ENCODE assay signal across 24 mouse cellular contexts in genomic region chr6:100480525-100480924, GRCm38 (mm10).
DNase-seq lines count a peak whose midpoint lies in the region; ATAC-seq lines count a peak whose summit lies in the region.
"Had no signal": no experiment of that assay in that cellular context is flagged by ENCODE, and none has a peak within 500 bp of the region (broad histone marks: within the 10 kb centered on the region; RNA-seq: fewer than 3 reads in every experiment).

No protein-coding gene starts in this region.

- no peak overlapping the region for H3K4me3 ChIP-seq in heart, embryonic 15.5 days
- no peak overlapping the region for H3K4me3 ChIP-seq in forebrain, embryonic 15.5 days
- no peak overlapping the region for H3K4me3 ChIP-seq in forebrain, embryonic 11.5 days (ENCODE audit: low read depth, low read length)
- H3K4me3 ChIP-seq: embryonic facial prominence, embryonic 13.5 days; forebrain, embryonic 12.5 days; heart, embryonic 12.5 days; limb, embryonic 12.5 days; liver, embryonic 15.5 days; midbrain, embryonic 13.5 days; neural tube, embryonic 15.5 days; stomach, embryonic 15.5 days had no signal

- 0 out of 2 replicates have a peak overlapping the region, but pooled peaks have one; percentile 1 for H3K27ac ChIP-seq in heart, embryonic 15.5 days
- no peak overlapping the region for H3K27ac ChIP-seq in forebrain, embryonic 15.5 days (replicated peaks)
- no peak overlapping the region for H3K27ac ChIP-seq in forebrain, embryonic 11.5 days (ENCODE audit: low read depth, low read length)
- H3K27ac ChIP-seq: embryonic facial prominence, embryonic 13.5 days; forebrain, embryonic 12.5 days; limb, embryonic 12.5 days; liver, embryonic 15.5 days; midbrain, embryonic 13.5 days; neural tube, embryonic 15.5 days; stomach, embryonic 15.5 days had no signal

- peaks cover 36% of the 10 kb centered on the region for H3K4me1 ChIP-seq in heart, embryonic 15.5 days (replicated peaks)
- no peaks in the 10 kb centered on the region for H3K4me1 ChIP-seq in forebrain, embryonic 15.5 days
- no peaks in the 10 kb centered on the region for H3K4me1 ChIP-seq in forebrain, embryonic 11.5 days (replicated peaks; ENCODE audit: control insufficient read depth, insufficient read depth, low read length)

- no peak for DNase-seq in heart, postnatal 36 days
- peak; percentile 20 for DNase-seq in CD4-positive helper T cell, adult 2 months (ENCODE audit: low read depth, low spot score)
- DNase-seq in induced T-regulatory cell, adult 2 months (ENCODE audit: low read depth) = peak; percentile 22
- peak; percentile 7 for DNase-seq in naive thymus-derived CD4-positive, alpha-beta T cell, adult 2 months (ENCODE audit: low read depth)
- DNase-seq in adipocyte (ENCODE audit: low spot score) = no peak
- no peak for DNase-seq in forebrain, embryonic 11.5 days (ENCODE audit: low spot score)
- DNase-seq: cerebellum, adult 11-12 months; cerebellum, adult 9-11 months; gastrocnemius, postnatal 25 days; retina, postnatal 1 day; right cerebral cortex, postnatal 14 days had no signal

- 0 out of 2 replicates have a peak, but pooled peaks cover 6% of the 10 kb centered on the region for H3K9me3 ChIP-seq in heart, embryonic 15.5 days (replicated peaks)
- H3K9me3 ChIP-seq in forebrain, embryonic 15.5 days = peaks cover 3% of the 10 kb centered on the region; the same call in 1 of the 2 replicates
- peaks cover 3% of the 10 kb centered on the region; the same call in 1 of the 2 replicates for H3K9me3 ChIP-seq in forebrain, embryonic 11.5 days (ENCODE audit: control insufficient read depth, low read length)
- H3K9me3 ChIP-seq: limb, embryonic 12.5 days; liver, embryonic 15.5 days; stomach, embryonic 15.5 days had no signal

- no peaks in the 10 kb centered on the region for H3K36me3 ChIP-seq in heart, embryonic 15.5 days
- H3K36me3 ChIP-seq in forebrain, embryonic 15.5 days = no peaks in the 10 kb centered on the region
- no peaks in the 10 kb centered on the region for H3K36me3 ChIP-seq in forebrain, embryonic 11.5 days (ENCODE audit: control insufficient read depth, insufficient read depth, low read length)
- H3K36me3 ChIP-seq: embryonic facial prominence, embryonic 13.5 days; forebrain, embryonic 12.5 days; heart, embryonic 12.5 days; limb, embryonic 12.5 days; liver, embryonic 15.5 days; midbrain, embryonic 13.5 days; neural tube, embryonic 15.5 days; stomach, embryonic 15.5 days had no signal

- WGBS in heart, embryonic 15.5 days = 75% methylated on average over 3 of the region's 3 CpGs
- 88% methylated on average over 3 of the region's 3 CpGs for WGBS in forebrain, embryonic 15.5 days
- 86% methylated on average over 3 of the region's 3 CpGs for WGBS in forebrain, embryonic 11.5 days

- no peak overlapping the region for H3K4me2 ChIP-seq in heart, embryonic 15.5 days
- no peak overlapping the region for H3K4me2 ChIP-seq in forebrain, embryonic 15.5 days (replicated peaks)
- H3K4me2 ChIP-seq in forebrain, embryonic 11.5 days (ENCODE audit: low read depth, low read length, severe bottlenecking) = no peak overlapping the region
- H3K4me2 ChIP-seq: embryonic facial prominence, embryonic 13.5 days; forebrain, embryonic 12.5 days; heart, embryonic 12.5 days; limb, embryonic 12.5 days; liver, embryonic 15.5 days; lung, embryonic 14.5 days; midbrain, embryonic 13.5 days; neural tube, embryonic 15.5 days; stomach, embryonic 15.5 days had no signal

- intact Hi-C loops in heart, postnatal 36 days (cut with DNase I) = no loop called here

- no peak overlapping the region for H3K9ac ChIP-seq in heart, embryonic 15.5 days
- H3K9ac ChIP-seq in forebrain, embryonic 15.5 days (replicated peaks) = no peak overlapping the region
- no peak overlapping the region for H3K9ac ChIP-seq in forebrain, embryonic 11.5 days (ENCODE audit: low read length)
- H3K9ac ChIP-seq: embryonic facial prominence, embryonic 13.5 days; forebrain, embryonic 12.5 days; heart, embryonic 12.5 days; limb, embryonic 12.5 days; liver, embryonic 15.5 days; lung, embryonic 14.5 days; midbrain, embryonic 13.5 days; neural tube, embryonic 15.5 days; stomach, embryonic 15.5 days had no signal

- peaks cover 18% of the 10 kb centered on the region; the same call in 1 of the 2 replicates for H3K27me3 ChIP-seq in heart, embryonic 15.5 days
- no peaks in the 10 kb centered on the region for H3K27me3 ChIP-seq in forebrain, embryonic 15.5 days
- H3K27me3 ChIP-seq in forebrain, embryonic 11.5 days (ENCODE audit: control insufficient read depth, insufficient read depth, low read length) = no peaks in the 10 kb centered on the region
- H3K27me3 ChIP-seq: embryonic facial prominence, embryonic 13.5 days; neural tube, embryonic 15.5 days had no signal

- ATAC-seq in heart, embryonic 15.5 days (replicated peaks; ENCODE audit: insufficient number of reproducible peaks, insufficient read depth, low FRiP score, low read depth) = no peak
- no peak for ATAC-seq in forebrain, embryonic 15.5 days (replicated peaks)
- ATAC-seq in forebrain, embryonic 11.5 days (replicated peaks; ENCODE audit: low FRiP score) = no peak
- ATAC-seq: hindbrain, embryonic 16.5 days; intestine, embryonic 16.5 days; midbrain, embryonic 13.5 days had no signal

Comparison
In these comparisons a context has a peak if more than half of its experiments do, and no peak if none do; other contexts are left out.
1. DNase-seq: peak in CD4-positive helper T cell, adult 2 months (single experiment), induced T-regulatory cell, adult 2 months (single experiment) and naive thymus-derived CD4-positive, alpha-beta T cell, adult 2 months (single experiment); none in heart, postnatal 36 days (0 of 2), adipocyte (single experiment) and forebrain, embryonic 11.5 days (single experiment).